Mouse (Mus musculus) kidney, adult 2 months (tissue): ENCODE measurements at regions not wholly inside any gene's neighbourhood (a gene's known extent, or its start where the extent isn't known, plus 50 kb on each side); places are given as distances from the start of the nearest gene placed in this dataset.

Source experiments
- DNase-seq: peaks from one replicate; pipeline ENCODE4 v3.0.0; 2021
- H3K27ac ChIP-seq: fragments of 200-500 bp; 2 replicates; pipeline ENCODE4 v1.5.1; 2012; ENCODE audit warnings: low read depth, low read length, control low read depth, inconsistent platforms; ENCODE audit not compliant: insufficient read depth
- H3K27me3 ChIP-seq: fragments of 200-500 bp; replicated peaks from 2 replicates; pipeline ENCODE4 v1.6.1; 2012; ENCODE audit warnings: mild to moderate bottlenecking, moderate library complexity, low read length, inconsistent platforms; ENCODE audit not compliant: control insufficient read depth, insufficient read depth
- H3K36me3 ChIP-seq: fragments of 200-500 bp; 2 replicates; pipeline ENCODE4 v1.6.1; 2012; ENCODE audit warnings: mild to moderate bottlenecking, moderate library complexity, low read length, inconsistent platforms; ENCODE audit not compliant: control insufficient read depth, insufficient read depth
- H3K4me1 ChIP-seq: fragments of 200-500 bp; 2 replicates; pipeline ENCODE4 v1.6.1; 2011; ENCODE audit warnings: low read length; ENCODE audit not compliant: control insufficient read depth, insufficient read depth
- H3K4me3 ChIP-seq: fragments of 200-500 bp; 2 replicates; pipeline ENCODE4 v1.5.1; 2011; ENCODE audit warnings: mild to moderate bottlenecking, low read depth, low read length, control low read depth; ENCODE audit not compliant: insufficient read depth
- CTCF ChIP-seq: fragments of 200-500 bp; conservative IDR thresholded peaks from 2 replicates; pipeline ENCODE4 v1.5.1; 2011; ENCODE audit warnings: low read depth, mild to moderate bottlenecking, control low read depth, low read length, moderate library complexity, mixed read lengths; ENCODE audit not compliant: insufficient read depth, insufficient read length
- POLR2A ChIP-seq: fragments of 200-500 bp; IDR thresholded peaks from one replicate; pipeline ENCODE4 v1.6.1; 2011; ENCODE audit warnings: low read depth, low read length, control low read depth
- WGBS: fragments of 180-500 bp; shearing (Covaris S2); methylation state at CpG from one replicate; pipeline ENCODE4 v1.1.7; 2018; 5-methylcytosine and 5-hydroxymethylcytosine counted together

DNA sequence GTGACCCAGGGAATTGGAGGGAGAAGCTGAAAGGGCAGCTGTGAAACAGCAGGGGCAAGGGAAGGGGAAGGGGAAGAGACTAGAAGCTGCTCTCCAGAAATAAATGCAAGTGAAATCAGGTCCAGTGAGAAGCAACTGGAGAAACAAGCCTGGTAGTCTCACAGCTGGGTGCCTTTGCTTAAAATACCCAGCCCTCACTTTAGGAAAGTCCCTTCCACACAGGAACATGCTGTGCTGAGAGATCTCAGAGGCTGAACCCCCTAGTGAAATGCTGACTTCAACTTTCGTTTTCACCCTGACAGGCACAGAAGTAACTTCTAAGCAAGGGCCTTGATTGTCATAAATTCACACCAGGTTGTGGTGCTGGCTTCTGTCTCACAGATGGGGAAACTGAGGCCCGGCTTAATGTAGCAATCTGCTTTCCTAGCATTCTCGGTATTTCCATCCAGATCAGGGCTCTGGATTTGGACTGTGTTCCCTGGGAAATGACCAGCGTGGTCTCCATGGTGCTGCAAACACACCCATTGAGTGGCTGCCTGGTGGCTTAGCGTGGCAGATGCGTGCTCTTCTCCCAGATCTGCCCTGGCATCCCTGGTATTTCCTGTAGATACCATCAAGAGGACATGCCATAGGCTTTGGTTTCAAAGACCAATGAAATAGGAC lies 226.8 kb upstream of the 1700056E22Rik start:
- Histone ChIP-seq H3K27ac (no peak overlapping the region), H3K36me3 (no peaks in the 10 kb centered on the region), H3K4me3 (no peak overlapping the region), H3K4me1 (no peaks in the 10 kb centered on the region), H3K27me3 (no peaks in the 10 kb centered on the region)
- no peak for TF ChIP-seq POLR2A
- TF ChIP-seq CTCF, result no peak
- 80% methylated on average over 6 of the region's 6 CpGs for WGBS
- no peak for DNase-seq

DNA sequence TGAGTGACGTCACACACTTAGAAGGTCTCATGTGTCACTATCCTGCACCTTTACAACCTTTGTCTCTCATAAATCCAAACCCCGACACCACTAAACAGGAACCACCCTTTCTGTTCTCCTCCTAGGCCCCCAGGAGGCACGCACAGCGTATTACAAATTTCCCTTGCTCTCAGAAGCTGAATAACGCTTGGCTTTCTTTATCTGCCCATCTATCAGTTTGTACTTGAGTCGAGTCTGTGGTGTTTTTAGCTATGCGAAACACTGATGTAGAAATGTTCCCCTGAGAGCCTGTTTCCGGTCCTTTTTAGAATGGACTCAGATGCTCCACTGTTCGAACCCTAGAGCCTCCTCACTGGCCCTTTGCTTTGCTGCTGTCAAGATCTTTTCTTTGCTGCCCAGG lies 225.8 kb upstream of the 1700056E22Rik start:
- H3K36me3 ChIP-seq, result no peaks in the 10 kb centered on the region
- 88% methylated on average over 9 of the region's 9 CpGs for WGBS
- H3K4me1 ChIP-seq, result no peaks in the 10 kb centered on the region
- no peak overlapping the region for H3K4me3 ChIP-seq
- H3K27ac ChIP-seq, result no peak overlapping the region
- no peak for DNase-seq
- H3K27me3 ChIP-seq, result no peaks in the 10 kb centered on the region
- TF ChIP-seq POLR2A, result no peak
- no peak for TF ChIP-seq CTCF

DNA sequence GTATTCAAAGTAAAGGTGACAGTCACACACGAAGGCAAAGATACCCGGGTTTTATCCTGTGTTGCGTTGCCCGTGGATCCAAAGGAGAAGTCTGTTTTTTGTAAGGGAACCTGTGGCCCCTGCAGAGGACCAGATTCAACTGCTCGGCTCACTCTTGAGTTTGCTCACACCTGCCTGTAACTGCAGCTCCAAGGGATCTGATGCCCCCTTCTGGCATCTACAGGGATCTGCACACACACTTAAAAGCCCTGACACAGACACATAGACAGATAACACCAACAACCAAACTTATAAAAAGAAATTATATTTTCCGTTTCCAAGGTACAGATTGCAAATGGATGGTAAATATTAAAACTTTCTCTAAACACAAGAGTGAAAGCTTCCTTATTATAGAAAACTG lies 223.3 kb upstream of the 1700056E22Rik start:
- no peak for TF ChIP-seq CTCF
- TF ChIP-seq POLR2A, result no peak
- Histone ChIP-seq H3K27me3 (no peaks in the 10 kb centered on the region), H3K4me1 (no peaks in the 10 kb centered on the region), H3K36me3 (no peaks in the 10 kb centered on the region), H3K27ac (no peak overlapping the region), H3K4me3 (no peak overlapping the region)
- no peak for DNase-seq
- 97% methylated on average over 6 of the region's 6 CpGs for WGBS

DNA sequence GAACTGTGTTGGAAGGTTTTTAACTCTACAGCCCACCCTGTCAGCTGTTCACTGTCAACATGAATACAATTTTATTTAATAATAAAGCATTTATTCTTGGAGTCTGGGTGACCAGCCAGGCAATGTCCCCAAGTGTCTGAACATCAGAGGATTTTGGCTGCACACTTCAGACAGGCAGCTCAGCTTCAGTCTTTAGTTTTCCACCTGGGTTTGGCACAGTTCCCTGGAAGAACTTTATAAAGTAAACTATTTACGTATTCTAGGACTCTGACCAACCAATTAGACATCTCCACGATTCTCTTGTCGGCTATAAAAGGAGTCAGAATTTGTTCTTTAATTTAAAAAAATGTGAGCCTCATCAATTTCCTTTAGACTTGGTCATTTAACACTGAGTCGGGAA lies 220.8 kb upstream of the 1700056E22Rik start:
- Histone ChIP-seq H3K4me1 (no peaks in the 10 kb centered on the region), H3K36me3 (no peaks in the 10 kb centered on the region)
- 64% methylated on average over 4 of the region's 4 CpGs for WGBS

DNA sequence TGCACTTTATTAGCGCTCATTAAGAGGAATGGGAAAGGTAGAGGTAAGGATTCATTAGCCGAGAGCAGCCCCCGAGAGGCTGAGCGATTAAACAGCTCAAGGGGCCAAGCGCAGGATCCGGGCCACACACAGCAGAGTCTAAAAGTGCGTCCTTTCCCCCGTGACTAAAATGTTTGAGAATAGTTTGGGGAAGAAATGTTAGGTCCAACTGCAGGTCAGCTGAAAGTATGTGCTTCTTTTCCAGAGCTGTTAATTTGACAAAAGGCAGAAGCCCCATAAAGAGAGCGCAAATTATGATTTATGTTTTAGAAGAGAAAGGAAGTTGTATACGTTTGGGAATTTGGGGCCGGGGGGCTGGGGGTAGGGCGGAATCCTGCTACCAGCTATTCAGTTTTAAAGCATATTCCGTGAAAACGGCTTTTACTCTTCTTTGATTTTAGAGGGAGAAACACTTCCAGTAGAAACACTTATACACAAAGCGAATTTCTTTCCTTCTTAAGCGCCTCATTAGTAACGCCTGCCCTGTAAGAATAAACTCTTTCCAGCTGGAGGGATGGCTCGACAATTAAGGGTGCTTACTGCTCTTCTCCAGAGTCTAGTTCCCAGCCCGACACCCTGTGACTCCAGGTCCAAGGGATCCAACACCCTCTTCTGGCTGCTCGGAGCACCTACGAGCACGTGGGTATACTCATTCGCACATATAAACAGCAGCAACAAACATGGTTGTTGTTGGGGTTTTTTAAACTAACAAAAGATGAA lies 210.8 kb upstream of the 1700056E22Rik start:
- Histone ChIP-seq H3K36me3 (no peaks in the 10 kb centered on the region), H3K27ac (no peak overlapping the region)
- TF ChIP-seq CTCF, result no peak

More for the DNA sequence above, 220.8 kb upstream of the 1700056E22Rik start:
- Histone ChIP-seq H3K4me3 (no peak overlapping the region), H3K27ac (no peak overlapping the region), H3K27me3 (no peaks in the 10 kb centered on the region)
- TF ChIP-seq CTCF (no peak), POLR2A (no peak)
- DNase-seq, result no peak

DNA sequence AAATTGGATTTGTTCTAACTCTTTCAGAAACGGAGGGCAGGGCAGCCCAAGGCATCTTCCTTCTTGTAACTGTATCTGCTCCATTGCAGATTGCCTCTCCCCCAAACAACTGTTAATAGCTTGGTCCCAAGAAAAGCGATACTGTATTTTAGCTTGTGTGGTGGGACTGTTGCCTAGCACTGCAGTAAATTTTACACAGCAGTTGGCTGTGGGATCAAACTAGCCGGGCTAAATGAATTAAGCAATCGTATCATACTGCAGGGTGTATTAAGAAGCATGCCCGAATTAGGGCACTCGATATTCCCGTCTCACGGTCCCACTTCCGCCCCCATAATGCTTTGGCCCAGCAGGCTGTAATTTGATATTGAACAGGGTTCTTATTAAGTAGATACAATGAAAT lies 210.2 kb upstream of the 1700056E22Rik start:
- no peaks in the 10 kb centered on the region; the same call in 1 of the 2 replicates for H3K27me3 ChIP-seq
- TF ChIP-seq CTCF (no peak), POLR2A (no peak)
- no peaks in the 10 kb centered on the region for H3K36me3 ChIP-seq
- H3K27ac ChIP-seq, result no peak overlapping the region
- DNase-seq, result no peak
- 29% methylated on average over 9 of the region's 9 CpGs for WGBS
- H3K4me3 ChIP-seq, result no peak overlapping the region
- H3K4me1 ChIP-seq, result no peaks in the 10 kb centered on the region

More for the DNA sequence above, 210.8 kb upstream of the 1700056E22Rik start:
- WGBS, result 48% methylated on average over 23 of the region's 23 CpGs
- no peaks in the 10 kb centered on the region for H3K4me1 ChIP-seq
- no peaks in the 10 kb centered on the region; the same call in 1 of the 2 replicates for H3K27me3 ChIP-seq
- no peak for DNase-seq
- H3K4me3 ChIP-seq, result no peak overlapping the region

DNA sequence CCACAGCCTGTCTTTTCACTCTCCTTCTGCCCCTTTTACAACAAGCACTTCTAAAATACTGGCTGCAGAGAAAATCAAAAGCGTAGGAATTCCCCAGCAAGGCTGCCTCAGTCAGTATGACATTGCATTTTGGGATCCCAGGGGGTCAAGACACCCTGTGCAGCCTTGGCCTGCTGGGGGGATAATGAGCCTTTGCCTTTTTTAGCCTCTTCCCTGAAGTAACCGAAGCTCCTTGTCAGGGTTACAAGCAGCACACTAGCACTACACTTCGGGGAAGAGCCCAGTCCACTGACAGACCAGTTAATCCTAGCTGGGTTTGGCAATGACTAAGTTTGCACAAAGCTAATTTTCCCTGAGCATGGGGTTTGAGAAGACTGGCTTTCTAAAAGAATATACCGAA lies 207.7 kb upstream of the 1700056E22Rik start:
- 75% methylated on average over 4 of the region's 4 CpGs for WGBS
- Histone ChIP-seq H3K4me1 (no peaks in the 10 kb centered on the region), H3K4me3 (no peak overlapping the region), H3K27ac (no peak overlapping the region), H3K27me3 (no peaks in the 10 kb centered on the region; the same call in 1 of the 2 replicates), H3K36me3 (no peaks in the 10 kb centered on the region)
- TF ChIP-seq POLR2A (no peak), CTCF (no peak)
- DNase-seq, result no peak
